Mouse (Mus musculus): ENCODE results near the gene 9530077C05Rik.

Gene 9530077C05Rik

GRCm38 (mm10) chr9:22457142-22457835, 46.0 kb downstream of the 9530077C05Rik start:
- peak in 1 of 2 experiments; percentile 43 for DNase-seq (ENCODE audit: low spot score in 2 of 2)

GRCm38 (mm10) chr9:22461946-22462345, 50.6 kb downstream of the 9530077C05Rik start:
- DNase-seq (ENCODE audit: low spot score in 2 of 2) = no peak

GRCm38 (mm10) chr9:22466212-22466611, 54.9 kb downstream of the 9530077C05Rik start:
- no peak for DNase-seq (ENCODE audit: low spot score in 2 of 2)

- peak; percentile 35 to 55 for DNase-seq (ENCODE audit: low spot score in 2 of 2)
These were observed 56.3 kb downstream of the 9530077C05Rik start for GRCm38 (mm10) chr9:22467371-22468169.

- DNase-seq (ENCODE audit: low spot score in 2 of 2) = peak; percentile 42 to 61
These were observed 57.0 kb downstream of the 9530077C05Rik start for GRCm38 (mm10) chr9:22468170-22468898.

GRCm38 (mm10) chr9:22468899-22469259, 57.6 kb downstream of the 9530077C05Rik start:
- no peak for DNase-seq (ENCODE audit: low spot score in 2 of 2)

GRCm38 (mm10) chr9:22469643-22470042, 58.3 kb downstream of the 9530077C05Rik start, which contains the start of gene Rp9:
Gene Rp9, minus strand, starts transcription at chr9:22469743.
- no peak for DNase-seq (ENCODE audit: low spot score in 2 of 2)

GRCm38 (mm10) chr9:22475424-22475868, 64.1 kb downstream of the 9530077C05Rik start, which contains the start of gene Bbs9:
Gene Bbs9, plus strand, starts transcription at chr9:22475715.
- peak; percentile 92 to 93 for DNase-seq (ENCODE audit: low spot score in 2 of 2)

- peak in 1 of 2 experiments; percentile 2 for DNase-seq (ENCODE audit: low spot score in 2 of 2)
These were observed 65.0 kb downstream of the 9530077C05Rik start for GRCm38 (mm10) chr9:22476265-22476664.

- DNase-seq (ENCODE audit: low spot score in 2 of 2) = no peak
These were observed 67.6 kb downstream of the 9530077C05Rik start for GRCm38 (mm10) chr9:22478946-22479345.

GRCm38 (mm10) chr9:22483866-22484561, 72.7 kb downstream of the 9530077C05Rik start:
- DNase-seq (ENCODE audit: low spot score in 2 of 2) = no peak

- DNase-seq (ENCODE audit: low spot score in 2 of 2) = no peak
These were observed 73.4 kb downstream of the 9530077C05Rik start for GRCm38 (mm10) chr9:22484562-22485308.

GRCm38 (mm10) chr9:22486211-22486610, 74.9 kb downstream of the 9530077C05Rik start:
- DNase-seq (ENCODE audit: low spot score in 2 of 2) = no peak

- DNase-seq (ENCODE audit: low spot score in 2 of 2) = no peak
These were observed 77.7 kb downstream of the 9530077C05Rik start for GRCm38 (mm10) chr9:22488963-22489362.

Data from natural killer cell, adult 2 months (primary cell).